Mouse (Mus musculus): ENCODE measurements around the gene Spdye4a.

The Spdye4a gene

DNA sequence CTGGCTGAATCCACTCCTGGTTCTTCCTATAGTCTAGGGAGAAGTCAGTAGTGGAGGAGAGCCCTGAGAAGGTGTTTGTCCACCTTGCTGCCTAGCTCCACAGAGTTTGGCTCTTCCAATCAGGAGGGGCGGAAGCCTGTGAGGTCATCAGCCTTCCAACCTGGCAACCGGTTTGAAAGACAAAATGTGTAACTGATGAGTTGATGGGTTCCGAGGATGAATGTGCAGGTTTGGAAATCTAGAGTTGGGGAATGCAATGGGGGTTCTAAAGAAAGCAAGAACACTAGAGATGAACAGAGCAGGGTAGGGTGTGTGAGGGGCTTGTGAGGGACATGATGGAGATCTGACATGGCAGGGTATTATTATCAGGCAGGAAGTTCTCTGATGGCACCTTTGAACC, at the start of gene Spdye4a:
Spdye4a (minus strand) TSS at position 101 of the 400 bp plus-strand sequence.
- no peak for DNase-seq

DNA sequence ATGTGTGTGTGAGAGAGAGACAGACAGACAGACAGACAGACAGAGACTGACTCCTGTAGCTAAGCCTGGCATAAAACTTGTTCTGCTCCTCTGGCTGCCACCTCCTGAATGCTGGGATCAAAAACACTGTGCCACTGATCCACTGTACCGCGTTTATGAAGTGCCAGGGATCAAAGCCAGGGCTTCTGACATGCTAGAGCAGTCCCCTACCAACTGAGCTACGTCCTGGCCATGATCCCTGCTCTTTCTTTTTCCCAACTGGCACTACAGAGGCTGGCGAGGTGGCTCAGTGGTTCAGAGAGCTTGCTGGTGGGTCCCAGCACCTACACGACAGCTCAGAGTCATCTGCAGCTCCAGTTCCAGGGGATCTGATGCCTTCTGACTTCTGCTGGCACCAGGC, 49.1 kb upstream of the Spdye4a start:
- no peak for DNase-seq

DNA sequence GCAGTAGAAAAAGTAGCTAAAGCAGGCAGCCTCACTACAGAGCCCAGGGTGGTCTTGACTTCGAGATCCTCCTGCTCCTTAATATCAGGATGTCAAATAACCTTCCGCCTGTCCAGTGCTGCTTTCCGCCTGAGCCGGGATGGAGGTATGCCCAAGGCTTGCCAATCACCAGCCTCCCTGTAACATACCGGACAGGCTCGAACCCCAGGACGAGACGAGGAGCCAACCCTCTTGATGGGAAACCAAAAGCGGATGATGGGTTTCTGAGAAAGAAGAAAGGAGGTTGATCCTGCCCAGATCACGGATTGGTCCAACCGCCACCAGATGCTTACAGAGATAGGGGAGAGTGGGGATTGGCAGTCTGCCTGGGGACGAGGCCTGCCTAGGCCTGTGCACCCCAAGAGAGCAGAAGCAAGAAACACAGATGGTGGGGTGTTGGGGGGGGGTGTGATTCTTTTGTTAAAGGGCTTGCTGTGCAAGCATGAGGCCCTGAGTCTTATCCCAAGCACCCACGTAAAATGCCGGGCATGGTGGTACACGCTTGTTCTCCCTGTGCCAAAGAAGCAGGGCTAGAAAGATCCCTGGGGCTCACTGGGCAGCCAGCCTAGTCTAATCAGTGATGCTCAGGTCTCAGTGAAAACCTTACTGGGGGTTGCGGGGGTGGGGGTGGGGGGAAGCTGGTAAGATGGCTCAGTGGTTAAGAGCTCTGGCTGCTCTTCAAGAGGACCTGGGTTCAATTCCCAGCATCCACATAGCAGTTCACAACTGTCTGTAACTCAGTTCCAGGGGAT, 46.0 kb upstream of the Spdye4a start:
- no peak for DNase-seq

DNA sequence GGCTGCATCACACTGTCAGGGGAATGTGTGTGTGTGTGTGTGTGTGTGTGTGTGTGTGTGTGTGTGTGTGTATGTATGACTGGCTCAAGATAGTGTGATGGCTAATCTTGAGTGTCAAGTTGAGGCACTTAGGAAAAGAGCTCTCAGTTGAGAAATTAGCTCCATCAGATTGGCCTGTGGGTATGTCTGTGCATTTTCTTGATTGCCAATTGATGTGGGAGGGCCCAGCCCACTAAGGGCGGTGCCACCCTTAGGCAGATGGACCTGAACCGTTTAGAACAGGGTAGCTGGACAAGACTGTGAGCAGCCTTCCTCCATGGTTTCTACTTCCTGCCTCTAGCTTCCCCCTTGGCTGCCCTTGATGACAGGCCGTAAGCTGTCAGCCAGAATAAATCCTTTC, 45.4 kb upstream of the Spdye4a start:
- no peak for DNase-seq

DNA sequence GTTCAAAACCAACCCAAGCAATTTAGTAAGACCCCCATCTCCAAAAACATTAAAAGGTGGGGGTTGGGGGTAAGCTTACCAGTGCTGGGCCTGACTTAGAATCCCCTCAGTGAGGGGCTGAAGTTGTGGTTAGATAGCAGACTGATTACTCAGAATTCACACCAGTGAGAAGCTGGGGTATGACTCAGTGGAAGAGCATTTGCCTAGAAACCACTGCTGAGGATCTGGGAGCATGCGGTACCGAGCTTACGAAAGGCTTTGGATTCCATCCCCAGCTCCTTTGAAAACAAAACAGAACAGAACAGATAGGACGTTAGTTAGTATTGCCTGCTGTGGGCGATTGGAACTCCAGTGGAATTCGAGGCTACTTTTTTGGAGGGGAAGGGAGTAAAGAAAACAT, 45.0 kb upstream of the Spdye4a start:
- no peak for DNase-seq

DNA sequence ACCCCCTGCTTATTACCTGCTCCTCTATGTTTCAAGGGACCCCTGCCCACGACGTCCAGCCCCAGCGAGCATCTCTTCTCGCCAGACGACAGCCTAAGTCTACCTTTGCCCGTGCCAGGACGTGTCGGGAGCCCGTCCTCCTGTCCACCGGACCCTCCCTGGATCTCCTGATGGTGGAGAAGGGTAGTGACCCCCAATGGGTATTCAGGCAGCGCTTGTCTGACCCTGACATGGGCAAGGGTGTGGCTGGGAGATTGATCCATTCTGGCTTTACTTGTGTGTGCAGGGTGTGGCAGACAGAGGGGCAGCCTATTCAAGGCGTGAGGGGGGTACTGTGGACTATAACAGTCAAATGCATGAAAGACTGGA, 43.4 kb upstream of the Spdye4a start:
- DNase-seq = no peak

DNA sequence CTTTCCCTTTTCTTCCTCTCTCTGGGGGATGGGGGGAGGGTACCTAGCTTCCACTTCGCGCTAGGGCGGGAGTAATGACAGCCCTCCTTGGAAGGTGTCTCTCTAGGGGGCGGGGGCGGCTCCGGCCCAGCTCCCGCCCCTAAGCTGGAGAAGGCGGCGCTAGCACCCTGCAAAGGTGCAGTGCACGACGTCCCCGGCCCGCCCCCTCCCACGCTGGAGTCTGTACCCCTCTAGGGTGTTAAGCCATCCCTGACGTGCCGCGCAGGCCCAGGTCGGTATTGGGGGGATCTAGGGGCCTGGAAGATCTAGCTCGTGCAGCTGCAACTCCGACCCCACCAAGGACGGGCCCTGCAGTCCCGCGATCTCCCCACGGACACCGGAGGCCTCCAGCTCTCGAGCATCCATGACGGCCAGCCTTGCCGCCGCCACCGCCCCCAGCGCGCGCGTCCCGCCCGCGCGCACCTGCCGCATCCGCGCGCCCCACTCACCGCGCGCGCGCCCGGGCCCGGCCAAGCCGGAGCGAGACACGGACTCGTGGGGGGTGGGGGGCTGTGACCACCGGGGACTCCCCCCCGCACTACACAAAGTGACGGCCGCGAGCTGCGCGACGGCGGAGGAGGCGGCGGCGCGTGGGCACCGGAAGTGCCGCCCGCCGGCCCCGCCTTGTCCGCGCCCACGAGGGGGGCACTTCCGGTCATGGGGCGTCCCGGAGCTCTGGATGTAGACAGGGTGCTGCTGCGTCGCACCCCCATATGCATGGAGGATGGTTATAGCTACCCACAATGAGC, 42.9 kb upstream of the Spdye4a start, which contains the start of gene Zfp316:
Zfp316 (minus strand) TSS at position 660 of the 788 bp plus-strand sequence.
- peak; percentile 81 for DNase-seq

DNA sequence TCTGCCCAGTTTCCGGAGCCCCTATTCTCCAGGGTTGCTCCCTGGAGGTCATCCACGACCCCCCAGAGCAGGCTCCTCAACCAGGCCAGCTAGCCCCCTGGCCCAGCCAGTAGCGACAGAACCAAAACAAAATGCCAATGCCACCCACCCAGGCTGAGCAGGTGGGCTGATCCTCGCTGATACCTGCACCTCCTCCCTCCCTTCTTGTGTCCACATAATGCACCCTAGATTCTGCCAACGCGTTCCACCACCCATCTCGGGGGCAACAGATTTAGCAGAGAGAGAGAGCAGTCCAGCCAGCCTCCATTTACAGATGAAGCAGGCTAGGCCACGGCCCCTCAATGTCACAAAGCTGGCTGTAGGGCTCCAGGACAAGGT, 42.3 kb upstream of the Spdye4a start:
- peak; percentile 57 for DNase-seq

DNA sequence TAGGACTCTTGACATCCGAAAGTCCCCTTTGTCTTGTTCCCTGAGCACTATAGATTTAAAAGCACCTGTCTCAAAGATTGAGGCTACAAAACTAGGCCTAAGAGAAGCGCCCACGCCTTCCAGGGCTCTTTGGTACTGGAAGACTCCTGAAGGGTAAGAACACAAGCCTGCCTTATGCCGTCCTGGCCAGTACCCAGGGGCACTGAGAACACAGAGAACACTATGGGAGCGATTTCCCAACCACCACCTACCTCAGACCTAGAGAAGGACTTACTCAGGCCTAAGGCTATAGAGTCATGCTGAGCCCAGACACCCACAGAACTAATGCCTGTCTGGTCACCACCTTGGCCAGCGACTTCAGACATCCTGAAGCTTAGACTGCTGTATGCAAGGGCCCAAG, 40.1 kb upstream of the Spdye4a start:
- no peak for DNase-seq

DNA sequence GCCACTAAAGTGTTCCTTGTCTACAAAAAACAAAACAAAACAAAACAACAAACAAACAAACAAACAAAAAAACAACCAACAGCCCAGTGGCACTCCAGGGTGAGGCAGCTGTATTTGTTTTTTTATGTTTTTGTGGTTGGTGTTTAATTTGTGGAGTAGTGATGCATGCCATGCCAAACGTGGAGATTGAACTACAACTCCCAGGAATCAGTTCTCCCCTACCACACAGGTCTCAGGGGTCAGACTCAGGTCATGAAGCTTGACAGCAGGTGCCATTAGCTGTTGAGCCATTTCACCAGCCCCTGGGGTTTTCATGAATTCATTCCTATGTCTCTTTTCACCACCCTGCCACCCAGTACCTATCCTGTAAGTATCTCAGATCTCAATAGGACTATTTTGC, 38.7 kb upstream of the Spdye4a start:
- no peak for DNase-seq

DNA sequence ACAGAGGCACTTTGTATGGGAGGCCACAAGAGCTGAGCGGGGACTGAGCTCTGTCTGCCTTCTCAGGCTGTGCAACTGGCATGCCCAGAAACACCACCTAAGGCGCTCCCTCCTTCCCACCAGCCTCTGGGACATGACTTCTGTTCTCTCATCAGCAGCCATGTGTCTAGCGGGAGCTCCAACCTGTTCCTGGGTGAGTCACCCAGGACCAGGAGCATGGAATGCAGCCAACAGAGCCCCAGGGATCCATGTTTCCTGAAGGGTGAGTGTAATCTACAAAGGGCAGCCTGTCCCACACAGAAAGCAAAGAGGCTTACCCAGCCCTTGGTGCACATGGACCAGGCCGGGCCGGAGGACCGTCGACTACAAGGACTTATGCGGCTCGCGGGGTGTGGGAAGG, 38.0 kb upstream of the Spdye4a start:
- no peak for DNase-seq

DNA sequence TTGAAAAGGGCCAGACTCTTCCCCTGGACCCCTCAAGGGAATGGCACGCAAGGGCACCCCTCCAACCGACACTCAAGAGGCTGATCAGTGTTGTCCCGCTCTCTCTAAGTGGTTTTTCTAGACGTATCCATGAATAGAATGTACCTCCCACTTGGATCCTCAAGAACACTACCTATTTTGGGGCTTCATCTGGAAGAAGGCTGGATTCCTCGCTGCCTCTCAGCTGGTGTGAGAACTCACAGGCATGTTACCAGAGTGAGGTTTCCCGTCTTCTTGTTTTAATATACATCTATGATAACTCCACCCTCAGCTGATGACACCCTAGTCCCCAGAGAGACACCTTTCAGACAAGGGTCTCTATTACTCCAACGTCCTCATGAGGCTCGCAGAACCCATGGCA, 34.9 kb upstream of the Spdye4a start:
- DNase-seq = no peak

DNA sequence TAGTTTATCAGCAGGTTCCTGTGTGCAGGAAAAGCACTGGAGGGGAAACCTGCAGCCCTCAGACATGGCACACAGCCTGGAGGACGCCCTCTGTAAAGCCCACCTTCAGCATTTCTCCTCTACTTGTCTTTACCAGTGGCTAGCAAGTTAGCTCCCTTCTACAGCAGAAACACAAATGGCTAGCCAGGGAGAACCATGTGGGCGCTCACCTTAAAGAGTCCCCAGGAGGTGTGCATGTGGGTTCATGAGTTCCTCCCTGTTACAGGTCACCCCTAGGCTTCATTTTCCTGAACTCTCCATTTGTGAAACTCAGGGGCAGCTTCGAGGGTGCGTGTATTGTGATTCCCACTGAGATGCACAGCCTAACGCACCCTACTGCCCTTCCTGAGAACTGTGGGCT, 29.1 kb upstream of the Spdye4a start:
- no peak for DNase-seq

DNA sequence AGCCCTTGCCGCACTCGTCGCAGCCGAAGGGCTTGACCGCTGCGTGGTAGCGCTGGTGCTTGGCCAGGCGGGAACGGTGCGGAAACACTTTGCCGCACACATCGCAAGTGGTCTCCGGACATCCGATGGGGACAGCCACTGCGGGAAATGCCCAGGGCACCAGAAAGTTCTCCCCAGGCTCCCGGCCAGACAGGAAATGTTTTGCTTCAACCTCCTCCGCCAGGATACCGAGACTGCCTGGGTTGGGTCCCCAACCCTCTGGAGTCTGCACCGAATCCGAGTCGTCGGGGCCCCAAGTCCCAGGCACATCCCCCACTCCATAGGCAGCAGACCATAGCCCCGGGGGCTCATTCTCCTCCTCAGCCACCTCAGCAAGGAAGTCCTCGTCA, 28.4 kb upstream of the Spdye4a start:
- DNase-seq = no peak

DNA sequence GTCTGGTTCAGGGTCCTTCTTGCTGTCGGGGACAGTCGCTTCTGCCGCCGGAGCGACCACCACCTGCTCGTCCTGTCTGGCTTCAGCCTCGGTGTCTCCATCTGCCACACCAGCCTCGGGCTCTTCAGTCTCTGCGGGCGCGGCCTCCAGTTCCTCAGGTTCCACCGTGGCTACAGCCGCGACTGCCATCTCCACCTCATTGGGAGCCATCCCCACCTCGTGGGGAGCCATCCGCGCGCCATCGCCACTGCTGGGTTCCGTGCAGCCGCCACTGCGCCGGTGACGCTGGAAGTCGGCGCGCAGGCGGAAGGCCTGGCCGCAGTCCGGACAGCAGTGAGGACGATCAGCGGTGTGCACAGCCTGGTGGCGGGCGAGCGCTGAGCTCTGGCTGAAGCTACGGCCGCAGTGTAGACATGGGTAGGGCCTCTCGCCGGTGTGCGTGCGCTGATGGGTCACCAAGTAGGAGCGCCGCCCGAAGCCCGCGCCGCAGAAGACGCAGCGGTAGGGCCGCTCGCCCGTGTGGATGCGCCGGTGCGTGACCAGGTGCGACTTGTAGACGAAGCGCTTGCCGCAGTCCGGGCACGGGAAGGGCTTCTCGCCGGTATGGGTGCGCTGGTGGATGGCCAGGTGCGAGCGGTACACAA, 27.9 kb upstream of the Spdye4a start:
- peak; percentile 57 for DNase-seq

DNA sequence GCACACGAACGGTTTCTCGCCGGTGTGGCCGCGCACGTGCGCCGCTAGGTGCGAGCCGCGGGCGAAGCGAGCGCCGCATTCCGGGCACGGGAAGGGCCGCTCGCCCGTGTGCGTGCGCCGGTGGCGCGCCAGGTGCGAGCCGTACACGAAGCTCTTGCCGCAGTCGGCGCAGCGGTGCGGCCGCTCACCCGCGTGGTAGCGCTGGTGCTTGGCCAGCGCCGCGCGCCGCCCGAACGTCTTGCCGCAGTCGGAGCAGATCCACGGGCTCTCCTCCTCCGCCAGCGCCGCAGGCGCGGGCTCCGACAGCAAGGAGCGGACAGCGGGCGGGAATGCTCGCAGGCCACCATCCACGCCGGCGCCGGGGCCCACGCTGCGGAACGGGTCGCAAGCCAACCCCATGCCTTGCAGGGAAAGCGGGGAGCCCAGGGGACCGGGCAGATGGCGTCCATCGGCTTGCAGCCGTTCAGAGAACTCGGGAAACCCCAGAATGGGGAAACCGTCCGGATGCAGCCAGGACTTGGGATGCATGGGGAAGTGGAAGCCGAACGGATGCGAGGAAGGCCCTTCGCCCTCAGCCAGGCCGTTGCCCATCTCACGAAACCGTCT, 27.3 kb upstream of the Spdye4a start:
- DNase-seq = peak; percentile 70

DNA sequence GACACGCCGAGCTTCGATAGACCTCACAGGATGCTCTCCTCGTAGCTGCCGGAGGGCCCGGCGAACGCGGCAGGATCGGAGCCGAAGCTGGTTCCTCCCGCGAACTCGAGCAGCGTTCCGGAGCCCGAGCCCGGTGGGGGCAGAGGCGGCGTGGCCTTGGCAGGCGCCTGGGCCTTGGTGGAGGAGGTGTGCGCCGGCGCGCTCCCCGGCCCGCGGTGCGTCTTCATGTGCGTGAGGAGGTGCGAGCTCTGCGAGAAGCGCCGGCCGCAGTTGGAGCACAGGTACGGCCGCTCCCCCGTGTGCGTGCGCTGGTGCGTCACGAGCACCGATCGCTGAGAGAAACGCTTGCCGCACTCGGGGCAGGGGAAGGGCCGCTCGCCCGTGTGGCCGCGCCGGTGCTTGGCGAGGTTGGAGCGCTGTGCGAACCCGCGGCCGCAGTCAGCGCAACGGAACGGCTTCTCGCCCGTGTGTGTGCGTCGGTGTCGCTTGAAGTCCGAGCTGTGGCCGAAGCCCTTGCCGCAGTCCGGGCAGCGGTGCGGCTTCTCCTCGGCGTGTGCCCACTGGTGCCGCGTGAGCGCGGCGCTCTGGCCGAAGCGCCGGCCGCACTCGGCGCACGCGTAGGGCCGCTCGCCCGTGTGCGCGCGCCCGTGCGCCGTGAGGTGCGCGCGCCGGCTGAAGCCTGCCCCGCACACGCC, 26.6 kb upstream of the Spdye4a start:
- peak; percentile 76 for DNase-seq

DNA sequence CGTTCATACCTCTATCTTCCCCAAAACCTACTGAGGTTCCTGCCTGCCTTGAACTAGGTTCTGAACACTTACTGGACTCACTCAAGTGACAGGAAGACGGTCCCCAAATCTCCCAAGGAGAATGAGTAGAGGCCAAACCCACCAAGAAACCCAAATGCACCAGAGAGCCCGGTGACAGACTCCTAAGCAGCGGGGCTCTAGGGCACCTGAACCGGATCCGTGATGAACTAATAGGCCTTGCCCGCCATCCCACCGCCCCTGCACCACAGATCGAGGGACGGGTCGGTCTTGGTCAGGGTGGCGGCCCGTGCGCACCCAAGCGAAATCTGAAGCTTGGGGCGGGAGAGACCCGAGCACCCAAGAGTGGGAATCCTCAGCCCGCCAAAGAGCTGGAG, 26.1 kb upstream of the Spdye4a start:
- DNase-seq = no peak

DNA sequence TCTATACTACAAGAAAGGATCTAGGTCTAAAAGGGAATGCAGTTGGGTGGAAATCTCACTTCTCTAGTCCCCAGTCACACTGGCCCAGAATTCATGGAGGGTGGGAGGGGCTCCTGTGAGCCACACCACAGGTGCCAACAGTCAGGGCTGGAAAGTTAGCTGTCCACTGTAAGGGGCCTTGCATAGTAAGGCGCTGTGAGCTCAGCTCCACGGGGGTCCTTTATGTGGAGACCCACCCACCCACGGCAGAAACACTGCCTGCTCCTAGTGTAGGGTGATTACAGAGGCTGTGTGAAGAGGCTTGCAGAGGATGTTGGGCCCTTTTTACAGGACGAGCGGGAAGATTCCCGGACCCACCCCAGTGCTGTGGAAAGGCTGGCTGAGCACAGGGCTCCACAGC, 25.3 kb upstream of the Spdye4a start:
- peak; percentile 55 for DNase-seq

DNA sequence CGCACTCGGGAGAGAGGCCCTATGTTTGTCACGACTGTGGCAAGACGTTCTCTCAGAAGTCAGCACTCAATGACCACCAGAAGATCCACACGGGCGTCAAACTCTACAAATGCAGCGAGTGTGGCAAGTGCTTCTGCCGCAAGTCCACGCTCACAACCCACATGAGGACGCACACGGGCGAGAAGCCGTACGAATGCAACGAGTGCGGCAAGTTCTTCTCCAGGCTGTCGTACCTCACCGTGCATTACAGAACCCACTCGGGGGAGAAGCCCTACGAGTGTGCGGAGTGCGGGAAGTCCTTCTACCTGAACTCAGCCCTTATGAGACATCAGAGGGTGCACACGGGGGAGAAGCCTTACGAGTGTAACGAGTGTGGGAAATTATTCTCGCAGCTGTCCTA, 18.2 kb upstream of the Spdye4a start:
- DNase-seq = no peak

DNA sequence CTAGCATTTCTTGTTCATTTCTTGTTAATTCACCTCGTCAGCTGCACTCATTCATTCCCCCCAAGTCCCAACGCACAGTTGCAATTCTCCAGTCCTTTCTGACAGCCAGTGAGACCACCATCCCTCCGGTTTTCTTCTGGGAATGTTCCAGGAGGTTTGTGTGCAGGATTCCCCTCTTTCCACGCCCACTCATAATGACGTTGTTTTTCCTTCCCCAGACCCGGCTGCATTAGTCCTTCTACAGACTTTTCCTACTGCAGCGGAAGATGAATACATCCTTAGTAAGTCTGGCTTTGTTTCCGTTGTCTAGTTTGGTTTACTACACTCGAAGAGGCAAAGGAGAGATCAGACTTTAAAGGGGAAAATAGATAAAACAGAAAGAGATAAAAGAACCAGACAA, 9.3 kb upstream of the Spdye4a start:
- DNase-seq = no peak

DNA sequence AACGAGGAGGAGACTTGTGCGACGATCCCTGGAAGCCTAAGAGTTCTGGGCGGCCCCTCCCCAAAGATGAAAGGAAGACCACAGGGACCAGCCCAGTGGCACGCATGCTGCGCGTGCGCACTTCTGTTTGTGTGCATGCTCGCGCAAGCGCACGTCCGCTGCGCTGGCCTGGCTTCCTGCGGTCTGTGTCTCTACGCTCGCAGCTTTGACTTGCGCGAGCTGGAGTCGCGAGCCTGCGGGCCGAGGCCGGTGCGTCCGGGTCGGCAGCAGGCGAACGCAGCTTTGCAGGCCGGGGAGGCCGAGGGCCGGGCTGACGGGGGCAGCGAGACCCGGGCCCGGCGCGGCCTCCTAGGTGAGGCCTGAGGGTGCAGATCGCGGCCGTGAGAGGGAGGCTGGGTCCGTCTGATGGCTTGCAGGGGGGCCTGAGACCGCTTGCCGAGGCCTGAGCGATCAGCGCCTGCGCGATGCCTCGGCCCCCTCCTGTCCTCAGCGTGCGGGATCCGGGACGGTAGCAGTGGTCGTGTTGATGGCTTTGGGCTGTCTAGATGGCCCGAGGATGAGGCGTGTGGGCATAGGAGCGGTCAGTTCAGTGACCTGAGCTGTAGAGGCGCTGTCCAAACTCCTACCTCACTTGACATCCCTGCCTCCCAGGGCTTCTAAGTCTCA, 8.5 kb upstream of the Spdye4a start, which contains the start of gene Zfp12:
Zfp12 (plus strand) TSS at position 136 of the 666 bp plus-strand sequence.
- DNase-seq = peak; percentile 97

Measured in cerebellum, adult 11-12 months (tissue).